Mouse (Mus musculus) liver, embryonic 11.5 days (tissue): Measurements from ENCODE around the gene Gm7030. TPM values are rescaled to one million over a fixed set of nuclear protein-coding genes. Genes with fewer than 3 reads are reported as not detected.
"Not testable (repeated sequence)": the region's sequence is repeated elsewhere in the genome, so short reads cannot be mapped to it uniquely, and the experiment has no call there.

Source experiments
- ATAC-seq: fragments of 200-750 bp; cut with Nextera tagmentation; replicated peaks from 2 replicates; pipeline ENCODE4 v1.8.0; 2017; ENCODE audit warnings: moderate number of reproducible peaks, mild to moderate bottlenecking, moderate TSS enrichment, moderate library complexity; ENCODE audit not compliant: low FRiP score
- DNase-seq: peaks from one replicate; pipeline ENCODE4 v3.0.0-alpha.2; 2017; ENCODE audit warnings: low spot score
- H3K27ac ChIP-seq: fragments of 300-500 bp; sonication (generic); 2 replicates; pipeline ENCODE4 v1.5.1; 2014; ENCODE audit warnings: mild to moderate bottlenecking, low read depth, low read length, control low read depth
- H3K27me3 ChIP-seq: fragments of 300-500 bp; sonication (generic); replicated peaks from 2 replicates; pipeline ENCODE4 v1.6.1; 2014; ENCODE audit warnings: low read length, mixed read lengths; ENCODE audit not compliant: control insufficient read depth, insufficient read depth
- H3K36me3 ChIP-seq: fragments of 300-500 bp; sonication (generic); 2 replicates; pipeline ENCODE4 v1.6.1; 2014; ENCODE audit warnings: mild to moderate bottlenecking, low read length, moderate library complexity, mixed read lengths; ENCODE audit not compliant: control insufficient read depth, insufficient read depth
- H3K4me1 ChIP-seq: fragments of 300-500 bp; sonication (generic); replicated peaks from 2 replicates; pipeline ENCODE4 v1.6.1; 2014; ENCODE audit warnings: low read length, mixed read lengths; ENCODE audit not compliant: control insufficient read depth, insufficient read depth
- H3K4me2 ChIP-seq: fragments of 300-500 bp; sonication (generic); 2 replicates; pipeline ENCODE4 v1.6.1; 2014; ENCODE audit warnings: mild to moderate bottlenecking, control low read depth, moderate library complexity
- H3K4me3 ChIP-seq: fragments of 300-500 bp; sonication (generic); 2 replicates; pipeline ENCODE4 v1.5.1; 2014; ENCODE audit warnings: low read depth, low read length, control low read depth
- H3K9ac ChIP-seq: fragments of 300-500 bp; sonication (generic); 2 replicates; pipeline ENCODE4 v1.6.1; 2014; ENCODE audit warnings: low read depth, low read length, control low read depth
- H3K9me3 ChIP-seq: fragments of 300-500 bp; sonication (generic); 2 replicates; pipeline ENCODE4 v1.6.1; 2016; ENCODE audit warnings: low read length, inconsistent platforms, mixed read lengths; ENCODE audit not compliant: control insufficient read depth
- WGBS: fragments of 180-500 bp; shearing (Covaris S2); extraction: QIAGEN DNeasy Blood & Tissue Kit; methylation state at CpG from one replicate; pipeline ENCODE4 v1.1.7; 2014; 5-methylcytosine and 5-hydroxymethylcytosine counted together
- polyA plus RNA-seq: library from polyadenylated mRNA; unstranded; fragments of >200 nt; fragmentation: Nextera tagmentation; extraction: Ambion mirVana; gene quantifications from 2 replicates; pipeline ENCODE4 v1.2.1, GENCODE M21; 2014

The Gm7030 gene
- polyA plus RNA-seq, 1 experiment from 2014 or later = not detected

DNA sequence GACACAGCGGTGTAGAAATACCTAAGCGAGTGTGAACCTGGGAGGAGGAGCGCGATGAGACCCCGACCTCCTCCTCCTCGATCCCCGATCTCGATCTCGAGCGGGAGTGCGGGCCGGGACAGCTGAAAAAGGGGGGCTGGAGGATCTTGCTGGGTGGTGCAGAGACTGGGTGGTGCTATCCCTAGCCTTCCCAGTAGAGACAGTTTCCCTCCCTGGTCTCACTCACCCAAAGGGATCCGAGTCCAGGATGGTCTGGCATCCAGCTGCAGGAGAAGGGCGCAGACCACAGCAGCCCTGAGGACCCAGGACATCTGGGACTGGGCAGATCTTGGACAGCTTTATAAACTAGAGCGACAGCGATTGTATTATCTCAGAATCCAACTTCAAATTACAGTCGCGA lies 8.4 kb downstream of the Gm7030 start:
- not testable (repeated sequence) for H3K4me3 ChIP-seq, H3K9ac ChIP-seq, H3K27ac ChIP-seq, DNase-seq, H3K4me1 ChIP-seq, H3K9me3 ChIP-seq, H3K36me3 ChIP-seq
- Histone ChIP-seq H3K4me2 (peak overlapping the region; percentile 39; the same call in 1 of the 2 replicates), H3K27me3 (peaks cover 31% of the 10 kb centered on the region)
- WGBS = 22% methylated on average over 18 of the region's 18 CpGs
- ATAC-seq = 0 out of 2 replicates have a peak, but pooled peaks have one; percentile 18

DNA sequence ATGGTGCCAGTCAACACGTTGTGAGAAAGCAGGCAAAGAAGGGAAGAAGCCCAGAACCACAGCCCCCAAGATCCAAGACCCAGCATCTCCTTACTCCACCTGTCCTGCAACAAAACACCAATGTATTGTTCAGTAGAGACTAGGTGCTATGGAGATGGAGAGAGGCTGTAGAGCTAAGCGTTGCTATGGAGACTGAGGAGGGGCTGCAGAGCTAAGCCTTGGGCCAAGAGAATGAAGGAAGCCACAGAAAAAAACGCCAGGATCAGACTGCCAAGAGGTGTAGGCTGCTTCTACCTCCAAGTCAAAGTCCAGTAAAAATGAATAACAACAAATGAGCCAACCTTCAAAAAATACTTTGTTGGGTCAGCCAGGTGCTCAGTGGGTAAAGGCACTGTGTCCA lies 12.7 kb downstream of the Gm7030 start:
- not testable (repeated sequence) for ATAC-seq, H3K4me1 ChIP-seq, H3K4me2 ChIP-seq, DNase-seq, H3K9ac ChIP-seq, H3K36me3 ChIP-seq, H3K9me3 ChIP-seq, H3K4me3 ChIP-seq, H3K27ac ChIP-seq
- H3K27me3 ChIP-seq = peaks cover 25% of the 10 kb centered on the region
- WGBS = 32% methylated on average over 3 of the region's 3 CpGs

DNA sequence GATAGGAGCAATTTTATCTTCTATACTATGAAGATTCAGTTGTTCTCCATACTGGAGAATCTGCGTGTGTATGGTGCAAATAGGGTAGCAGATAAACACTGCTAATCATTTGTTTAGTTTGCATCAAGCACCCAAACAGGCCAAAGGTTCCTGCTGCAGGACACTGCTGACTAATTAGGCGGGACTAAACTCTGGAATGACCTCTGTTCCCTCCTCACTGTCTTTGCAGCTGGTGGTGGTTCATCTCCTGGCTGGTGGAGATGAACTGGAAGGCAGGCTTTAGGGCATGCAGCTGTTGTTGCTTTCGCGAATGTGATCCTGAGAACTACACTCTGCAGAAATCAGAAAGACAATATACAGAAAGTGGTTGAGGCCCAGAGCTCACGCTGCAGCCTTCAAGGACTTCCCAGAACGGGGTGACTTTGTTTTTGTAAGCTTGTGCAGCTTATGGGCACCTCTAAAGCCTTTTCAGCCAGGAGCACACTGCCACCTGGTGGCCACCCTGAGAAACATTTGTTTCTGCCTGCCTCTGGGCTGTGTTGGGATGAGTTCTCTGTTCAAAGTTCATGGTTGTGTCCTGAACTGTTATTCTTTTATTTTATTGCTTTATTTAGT lies 15.1 kb downstream of the Gm7030 start:
- H3K27me3 ChIP-seq = peaks cover 24% of the 10 kb centered on the region
- not testable (repeated sequence) for H3K27ac ChIP-seq, H3K9ac ChIP-seq, DNase-seq, H3K4me2 ChIP-seq, H3K36me3 ChIP-seq, H3K9me3 ChIP-seq, H3K4me1 ChIP-seq, H3K4me3 ChIP-seq
- 15% methylated on average over 6 of the region's 6 CpGs for WGBS
- ATAC-seq = peak; percentile 61; the same call in 1 of the 2 replicates

DNA sequence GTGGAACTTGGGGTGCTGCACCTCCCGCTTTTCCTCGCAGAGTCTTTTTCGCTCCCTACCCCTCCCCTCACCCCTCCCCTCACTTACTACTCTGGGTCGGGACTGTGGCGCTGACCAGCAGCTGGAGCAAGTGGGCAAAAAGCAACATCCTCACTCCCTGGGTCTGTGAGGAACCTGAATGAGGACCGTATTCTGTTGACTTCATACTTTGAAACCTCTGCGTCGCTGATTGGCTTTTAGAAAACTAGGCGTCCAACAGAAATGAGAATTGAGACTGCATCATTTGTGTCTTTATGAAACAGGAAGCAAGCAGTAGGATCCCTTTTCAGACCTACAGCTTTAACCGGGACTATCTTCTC lies 17.7 kb downstream of the Gm7030 start:
- not testable (repeated sequence) for H3K4me1 ChIP-seq, ATAC-seq, H3K9ac ChIP-seq, H3K9me3 ChIP-seq, DNase-seq, H3K36me3 ChIP-seq, H3K27ac ChIP-seq
- Histone ChIP-seq H3K4me2 (peak overlapping the region; percentile 63), H3K4me3 (peak overlapping the region; percentile 40), H3K27me3 (peaks cover 18% of the 10 kb centered on the region)
- WGBS = 3% methylated on average over 10 of the region's 10 CpGs

DNA sequence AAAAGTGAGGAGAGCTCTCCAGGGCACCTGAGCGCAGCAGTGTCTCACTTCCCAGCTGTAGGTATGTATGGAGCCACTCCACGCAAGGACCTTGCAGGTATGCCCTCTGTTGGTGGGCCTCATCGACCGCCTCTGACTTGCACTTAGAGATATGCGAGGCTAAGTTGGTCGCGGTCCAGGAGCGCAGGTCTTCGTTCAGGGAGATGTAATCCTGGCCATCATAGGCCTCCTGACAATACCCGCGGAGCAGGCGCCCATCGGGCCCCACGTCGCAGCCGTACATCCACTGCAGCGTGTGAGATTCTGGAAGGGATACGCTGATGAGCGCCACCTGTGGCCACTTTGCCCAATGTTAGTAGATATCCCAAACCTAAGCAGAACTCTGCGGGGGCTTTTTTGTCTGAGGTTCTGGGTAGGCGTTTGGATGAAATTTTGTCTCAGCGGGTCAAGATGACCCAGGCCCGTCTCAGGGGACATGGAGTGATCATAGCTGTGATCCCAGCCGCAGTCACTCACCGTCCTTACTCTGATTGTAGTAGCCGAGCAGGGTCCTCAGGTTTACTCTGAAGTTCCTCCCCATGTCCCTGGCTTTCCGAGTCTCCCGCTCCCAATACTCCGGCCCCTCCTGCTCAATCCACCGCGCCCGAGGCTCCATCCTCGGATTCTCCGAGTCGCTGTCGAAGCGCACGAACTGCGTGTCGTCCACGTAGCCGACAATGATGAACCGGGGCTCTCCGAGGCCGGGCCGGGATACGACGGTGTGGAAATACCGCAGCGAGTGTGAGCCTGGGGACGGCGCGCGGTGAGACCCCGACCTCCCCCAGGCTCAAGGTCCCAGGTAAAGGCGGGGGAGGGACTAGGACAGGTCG lies 18.4 kb downstream of the Gm7030 start:
- H3K4me1 ChIP-seq, DNase-seq, H3K36me3 ChIP-seq, H3K9me3 ChIP-seq, H3K27ac ChIP-seq, H3K9ac ChIP-seq: not testable (repeated sequence)
- Histone ChIP-seq H3K4me3 (peak overlapping the region; percentile 40), H3K27me3 (peaks cover 18% of the 10 kb centered on the region), H3K4me2 (peak overlapping the region; percentile 63)
- peak; percentile 57; the same call in 1 of the 2 replicates for ATAC-seq
- WGBS = 3% methylated on average over 57 of the region's 57 CpGs

DNA sequence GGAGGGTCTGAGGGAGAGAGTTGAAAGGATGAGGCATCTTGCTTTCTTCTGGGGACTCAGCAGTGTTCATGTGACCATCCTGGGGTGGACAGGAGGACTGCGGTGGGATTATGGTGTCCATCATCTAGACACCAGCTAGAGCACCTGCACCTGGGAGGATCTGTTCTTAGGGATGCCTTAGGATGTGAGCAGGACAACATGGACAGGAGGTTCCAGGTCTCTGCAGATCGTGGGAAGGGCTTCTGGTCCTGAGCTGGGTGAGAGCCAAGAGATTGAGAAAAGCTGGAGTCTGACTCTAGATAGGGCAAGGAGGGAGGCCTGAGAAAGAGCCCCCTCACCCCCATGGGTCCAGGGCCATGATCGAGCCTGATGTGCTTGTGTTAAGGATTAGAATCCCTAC lies 19.1 kb downstream of the Gm7030 start:
- H3K4me2 ChIP-seq, ATAC-seq, H3K4me1 ChIP-seq, DNase-seq, H3K9ac ChIP-seq, H3K4me3 ChIP-seq, H3K27ac ChIP-seq, H3K36me3 ChIP-seq, H3K9me3 ChIP-seq: not testable (repeated sequence)
- H3K27me3 ChIP-seq = peaks cover 18% of the 10 kb centered on the region
- 50% methylated on average over 3 of the region's 3 CpGs for WGBS

DNA sequence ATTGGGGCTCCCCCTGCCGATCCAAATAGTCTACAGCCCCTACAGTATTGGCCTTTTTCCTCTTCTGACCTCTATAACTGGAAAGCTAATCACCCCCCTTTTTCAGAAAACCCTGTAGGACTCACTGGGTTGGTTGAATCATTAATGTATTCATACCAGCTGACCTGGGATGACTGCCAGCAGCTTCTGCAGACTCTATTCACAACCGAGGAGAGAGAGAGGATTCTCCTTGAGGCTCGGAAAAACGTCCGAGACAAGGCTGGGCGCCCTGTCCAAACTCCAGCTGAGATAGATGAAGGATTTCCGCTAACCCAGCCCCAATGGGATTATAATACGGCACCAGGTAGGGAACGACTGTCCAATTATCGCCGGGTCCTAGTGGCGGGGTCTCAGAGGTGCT lies 27.1 kb downstream of the Gm7030 start:
- not testable (repeated sequence) for H3K9me3 ChIP-seq, H3K36me3 ChIP-seq, ATAC-seq, H3K4me1 ChIP-seq, H3K27me3 ChIP-seq, H3K4me3 ChIP-seq, H3K4me2 ChIP-seq, H3K27ac ChIP-seq, DNase-seq, H3K9ac ChIP-seq
- WGBS = 93% methylated on average over 11 of the region's 12 CpGs

DNA sequence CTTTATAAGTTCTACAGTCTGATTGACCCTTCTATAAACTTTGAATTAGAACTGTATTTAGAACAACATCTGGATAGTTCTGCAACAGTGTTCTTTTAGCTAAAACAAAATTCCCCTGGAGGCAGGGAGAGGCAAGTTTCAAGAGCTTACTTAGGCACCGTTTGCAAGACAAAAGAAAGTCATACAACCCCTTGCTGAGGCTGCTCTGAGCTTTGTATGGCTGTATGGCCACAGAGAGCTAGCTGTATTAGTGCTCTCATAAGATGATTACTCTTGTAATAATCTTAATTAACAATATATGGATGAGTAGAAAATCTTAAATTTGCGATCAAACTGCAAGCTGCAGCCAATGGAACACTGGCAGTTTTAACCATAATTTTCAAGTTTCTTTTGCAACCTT lies 29.6 kb downstream of the Gm7030 start:
- H3K9ac ChIP-seq, H3K36me3 ChIP-seq, H3K4me2 ChIP-seq, H3K27me3 ChIP-seq, H3K9me3 ChIP-seq, H3K4me1 ChIP-seq, H3K4me3 ChIP-seq, ATAC-seq, H3K27ac ChIP-seq, DNase-seq: not testable (repeated sequence)
- 67% methylated on average over 2 of the region's 2 CpGs for WGBS

DNA sequence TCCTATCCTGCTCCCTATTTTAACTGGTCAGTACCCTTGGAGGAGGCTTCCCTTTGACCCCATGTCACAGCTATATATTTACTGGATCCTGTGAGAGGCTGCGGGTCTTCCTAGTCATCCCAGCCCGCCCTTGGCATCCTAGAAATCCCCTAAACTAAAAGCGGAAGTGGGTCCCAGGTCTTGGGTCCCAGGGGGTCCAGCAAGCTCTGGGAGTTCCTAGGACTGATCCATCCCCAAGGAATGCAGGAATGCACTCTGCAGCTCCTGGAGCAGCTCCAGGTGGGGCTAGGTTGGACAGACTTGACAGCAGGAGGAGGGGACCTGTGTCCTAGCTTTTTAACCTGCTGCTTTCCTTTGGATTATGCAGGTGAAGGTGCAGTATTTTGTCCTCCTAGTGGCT lies 35.3 kb downstream of the Gm7030 start:
- no peak overlapping the region for H3K9ac ChIP-seq
- WGBS = 23% methylated on average over 3 of the region's 3 CpGs
- H3K9me3 ChIP-seq = no peaks in the 10 kb centered on the region
- H3K4me1 ChIP-seq = no peaks in the 10 kb centered on the region
- ATAC-seq (no peak), DNase-seq (no peak)
- no peak overlapping the region for H3K4me3 ChIP-seq
- H3K4me2 ChIP-seq = no peak overlapping the region
- no peaks in the 10 kb centered on the region; the same call in 1 of the 2 replicates for H3K27me3 ChIP-seq
- H3K27ac ChIP-seq = no peak overlapping the region
- H3K36me3 ChIP-seq = no peaks in the 10 kb centered on the region
